Mouse (Mus musculus): Measurements from ENCODE around the gene Tmem191c.
A peak's percentile ranks its signal among the peaks of the same experiment; 100 is the strongest.
"Not testable (repeated sequence)": the region's sequence is repeated elsewhere in the genome, so short reads cannot be mapped to it uniquely, and the experiment has no call there.

Gene Tmem191c

DNA sequence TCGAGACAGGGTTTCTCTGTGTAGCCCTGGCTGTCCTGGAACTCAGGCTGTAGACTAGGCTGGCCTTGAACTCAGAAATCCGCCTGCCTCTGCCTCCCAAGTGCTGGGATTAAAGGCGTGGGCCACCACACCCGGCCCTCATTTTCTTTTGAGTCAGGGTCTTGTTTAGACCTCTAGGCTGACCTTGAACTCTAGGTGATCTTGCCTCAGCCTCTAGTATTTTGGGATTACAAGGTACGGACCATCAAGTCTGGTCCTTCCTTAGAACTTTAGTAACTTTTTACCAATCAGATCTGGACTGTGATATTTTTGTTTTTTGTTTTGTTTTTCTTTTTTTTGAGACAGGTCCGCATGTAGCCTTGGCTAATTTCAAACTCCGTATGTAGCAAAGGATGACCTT is at the start of gene Tmem191c:
Gene Tmem191c (plus strand): TSS at position 357 of the 400 bp plus-strand sequence.
- no peak for DNase-seq (ENCODE audit: low read depth, low spot score)

DNA sequence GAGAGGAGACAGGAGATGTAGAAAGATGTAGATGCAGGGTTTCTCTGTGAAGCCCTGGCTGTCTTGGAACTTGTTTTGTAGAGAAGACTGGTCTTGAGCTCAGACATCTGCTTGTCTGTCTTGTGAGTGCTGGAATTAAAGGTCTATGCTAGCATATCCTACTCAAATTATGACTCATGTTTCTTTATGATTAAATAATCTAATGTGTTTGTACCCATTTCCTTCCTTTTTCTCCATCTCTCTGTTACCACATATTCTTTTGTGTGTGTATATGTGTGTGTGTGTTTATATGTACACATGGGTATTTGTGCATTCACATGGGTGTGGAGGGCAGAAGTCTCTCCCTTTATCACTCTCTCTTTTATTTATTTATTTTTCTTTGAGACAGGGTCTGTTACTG is 49.4 kb upstream of the Tmem191c start:
- DNase-seq (ENCODE audit: low read depth, low spot score): no peak

GRCm38 (mm10) chr16:17231523-17231922 is 44.4 kb upstream of the Tmem191c start:
- not testable (repeated sequence) for DNase-seq (ENCODE audit: low read depth, low spot score)

DNA sequence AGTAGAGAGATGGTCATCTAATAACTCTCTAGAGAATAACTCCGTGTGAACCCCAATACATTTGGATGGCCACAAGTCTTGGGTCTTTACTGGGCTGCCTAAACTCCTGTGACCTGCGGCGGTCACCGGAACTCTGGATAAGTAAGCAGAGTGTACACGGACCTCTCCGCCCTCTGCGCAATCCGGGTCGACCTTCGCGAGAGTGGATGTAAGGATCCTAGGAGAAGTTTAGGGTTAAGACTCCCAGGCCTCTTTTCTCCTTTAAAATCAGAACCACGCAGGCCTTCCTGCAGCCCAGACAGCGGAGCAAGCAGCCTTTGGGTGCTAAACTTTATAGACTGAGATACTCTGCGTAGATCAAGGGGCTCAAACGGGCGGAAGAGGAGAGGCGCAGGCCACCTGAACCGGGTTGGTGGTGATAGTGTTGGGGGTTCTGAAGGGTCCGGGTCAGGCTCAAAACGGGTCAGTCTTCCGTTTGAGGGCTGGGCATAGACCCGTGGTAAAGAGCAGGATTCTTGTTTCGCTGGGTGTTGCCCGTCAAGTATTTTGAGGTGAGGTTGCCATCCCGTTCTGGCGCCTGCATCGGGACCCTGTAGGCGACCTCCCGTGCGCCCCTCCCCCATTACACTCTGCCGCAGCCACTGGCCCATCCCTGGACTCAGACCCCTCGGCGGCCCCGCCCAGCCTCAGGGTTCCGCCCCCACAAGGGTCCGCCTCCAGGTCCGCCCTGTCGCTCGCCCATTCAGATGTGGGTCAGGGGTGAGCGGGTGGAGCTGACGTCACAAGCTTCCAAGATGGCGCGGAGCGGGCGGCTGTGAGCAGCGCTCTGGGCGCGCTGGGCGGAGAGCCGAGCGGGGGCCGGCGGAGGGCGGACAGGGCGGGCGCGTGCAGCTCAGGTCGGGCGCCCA is 42.8 kb upstream of the Tmem191c start, which contains the start of gene Hic2:
Gene Hic2 (plus strand): TSS at position 779 of the 908 bp plus-strand sequence.
- DNase-seq (ENCODE audit: low read depth, low spot score): peak; percentile 93

DNA sequence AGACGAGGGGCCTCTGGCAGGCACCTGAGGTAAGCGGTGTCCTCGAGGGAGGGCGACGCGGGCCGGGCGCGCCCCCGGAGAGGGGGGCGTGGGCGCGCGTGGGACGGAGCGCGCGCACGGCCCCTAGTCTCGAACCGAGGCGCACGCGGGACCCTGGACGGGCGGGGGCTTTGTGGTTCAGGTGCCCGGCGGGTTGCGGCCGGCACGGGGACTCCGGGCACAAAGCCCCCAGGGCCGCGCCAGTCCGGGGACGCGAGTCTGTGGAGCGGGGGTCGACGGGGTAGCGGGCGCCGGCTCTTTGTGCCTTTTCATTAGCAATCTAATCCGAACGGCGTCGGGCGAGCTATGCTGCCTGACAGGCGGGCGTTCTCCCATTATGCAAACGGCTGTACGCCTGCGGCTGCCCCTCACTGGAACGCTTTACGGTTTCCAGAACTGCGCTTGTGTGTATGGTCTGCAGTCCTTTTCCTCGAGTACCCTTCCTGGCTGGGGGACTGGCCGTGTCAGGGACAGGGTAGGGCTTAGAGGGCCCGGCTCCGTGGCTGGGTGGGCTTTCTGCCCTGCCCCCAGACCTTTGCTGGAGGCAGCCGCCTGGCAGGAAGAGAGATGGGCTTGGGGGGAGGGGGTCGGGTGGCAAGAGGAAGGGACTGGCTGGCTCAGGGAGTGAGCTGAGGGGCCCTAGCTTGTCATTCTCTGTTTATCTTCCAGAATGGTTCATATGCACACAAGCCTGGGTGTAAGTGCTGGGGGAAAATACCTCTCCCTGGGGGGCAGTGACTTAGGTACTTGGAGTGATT is 42.0 kb upstream of the Tmem191c start:
- DNase-seq (ENCODE audit: low read depth, low spot score): peak; percentile 49

- DNase-seq (ENCODE audit: low read depth, low spot score): peak; percentile 34
Measured at GRCm38 (mm10) chr16:17234499-17234895, 41.4 kb upstream of the Tmem191c start.

GRCm38 (mm10) chr16:17234916-17235665 is 40.8 kb upstream of the Tmem191c start:
- DNase-seq (ENCODE audit: low read depth, low spot score): no peak

DNA sequence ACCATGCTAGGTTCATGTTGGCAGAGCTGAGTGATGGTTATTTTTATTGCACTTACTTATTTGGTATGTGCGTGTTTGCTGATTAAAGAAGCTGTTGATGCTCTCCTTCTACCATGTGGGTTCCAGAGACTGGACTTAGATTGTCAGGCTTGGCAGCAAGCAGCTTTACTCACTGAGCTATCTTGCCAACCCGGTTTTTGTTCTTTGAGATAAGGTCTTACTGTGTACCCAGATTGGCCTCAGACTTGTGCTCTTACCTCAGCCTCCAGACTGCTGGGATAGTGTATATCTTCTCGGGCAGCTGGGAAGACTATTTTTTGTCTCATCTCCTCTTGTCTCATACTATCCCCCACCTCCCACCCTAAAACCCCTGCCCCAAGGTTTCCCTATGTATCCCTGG is 38.2 kb upstream of the Tmem191c start:
- DNase-seq (ENCODE audit: low read depth, low spot score): no peak

GRCm38 (mm10) chr16:17239409-17239808 is 36.5 kb upstream of the Tmem191c start:
- no peak for DNase-seq (ENCODE audit: low read depth, low spot score)

- no peak for DNase-seq (ENCODE audit: low read depth, low spot score)
Measured at GRCm38 (mm10) chr16:17243731-17244130, 32.1 kb upstream of the Tmem191c start.

DNA sequence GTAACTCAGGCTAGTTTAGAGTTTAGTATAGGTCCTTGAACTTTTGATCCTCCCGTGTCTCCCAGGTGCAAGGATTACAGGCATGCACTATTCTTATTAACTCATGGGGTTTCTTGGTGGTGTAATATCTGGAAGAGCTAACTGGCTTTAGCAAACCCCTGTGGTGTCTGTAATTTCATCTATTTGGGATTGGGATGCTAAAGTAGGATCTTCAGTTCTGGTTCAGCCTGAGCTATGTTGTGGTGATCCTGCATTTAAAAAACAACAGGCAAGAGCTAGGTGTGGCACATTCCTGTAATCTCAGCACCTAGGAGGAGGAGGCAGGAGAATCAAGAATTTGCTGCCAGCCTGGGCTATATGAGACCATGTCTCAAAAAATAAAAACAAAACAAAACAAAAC is 30.9 kb upstream of the Tmem191c start:
- no peak for DNase-seq (ENCODE audit: low read depth, low spot score)

GRCm38 (mm10) chr16:17247727-17248126 is 28.1 kb upstream of the Tmem191c start:
- DNase-seq (ENCODE audit: low read depth, low spot score): no peak

DNA sequence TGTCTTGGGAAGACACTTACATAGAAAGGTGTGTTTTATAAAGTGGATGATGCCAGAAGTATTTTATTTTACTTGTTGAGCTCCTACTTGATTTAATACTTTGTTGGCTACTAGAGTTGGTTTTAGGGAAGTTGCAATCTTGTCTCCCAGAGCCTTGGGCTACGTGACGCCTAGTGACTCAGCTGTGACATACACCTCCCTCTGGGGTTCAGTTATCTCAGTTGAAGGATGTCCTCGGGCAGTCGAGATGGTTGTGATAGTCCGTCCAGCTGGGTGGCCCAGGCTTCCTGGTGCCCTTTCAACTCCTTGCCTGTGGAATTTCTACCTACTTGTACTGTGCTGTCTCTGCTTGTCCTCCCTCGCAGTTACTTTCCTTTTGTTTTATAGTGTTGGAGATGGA is 26.7 kb upstream of the Tmem191c start:
- no peak for DNase-seq (ENCODE audit: low read depth, low spot score)

DNA sequence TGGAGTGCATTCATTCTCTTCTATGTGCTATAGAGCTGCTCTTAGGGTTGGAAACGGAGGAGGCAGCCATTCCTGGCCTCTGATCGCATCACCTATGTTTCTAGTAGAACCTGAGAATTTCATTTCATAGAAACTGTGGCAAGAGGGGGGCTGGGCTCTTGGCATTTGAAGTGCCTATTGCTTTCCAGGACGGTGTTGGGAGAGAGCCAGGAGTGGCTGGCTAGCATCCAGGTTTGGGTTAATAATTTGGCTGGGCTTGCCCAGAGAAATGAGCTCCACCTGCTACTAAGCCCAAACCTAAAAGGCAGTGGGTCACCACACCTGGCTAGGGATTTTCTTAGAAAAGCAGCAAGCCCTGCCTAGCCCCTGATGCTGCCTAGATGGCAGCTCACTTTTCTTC is 24.3 kb upstream of the Tmem191c start:
- no peak for DNase-seq (ENCODE audit: low read depth, low spot score)

GRCm38 (mm10) chr16:17252086-17252726 is 23.7 kb upstream of the Tmem191c start:
- no peak for DNase-seq (ENCODE audit: low read depth, low spot score)

GRCm38 (mm10) chr16:17252841-17253240 is 23.0 kb upstream of the Tmem191c start:
- DNase-seq (ENCODE audit: low read depth, low spot score): no peak

DNA sequence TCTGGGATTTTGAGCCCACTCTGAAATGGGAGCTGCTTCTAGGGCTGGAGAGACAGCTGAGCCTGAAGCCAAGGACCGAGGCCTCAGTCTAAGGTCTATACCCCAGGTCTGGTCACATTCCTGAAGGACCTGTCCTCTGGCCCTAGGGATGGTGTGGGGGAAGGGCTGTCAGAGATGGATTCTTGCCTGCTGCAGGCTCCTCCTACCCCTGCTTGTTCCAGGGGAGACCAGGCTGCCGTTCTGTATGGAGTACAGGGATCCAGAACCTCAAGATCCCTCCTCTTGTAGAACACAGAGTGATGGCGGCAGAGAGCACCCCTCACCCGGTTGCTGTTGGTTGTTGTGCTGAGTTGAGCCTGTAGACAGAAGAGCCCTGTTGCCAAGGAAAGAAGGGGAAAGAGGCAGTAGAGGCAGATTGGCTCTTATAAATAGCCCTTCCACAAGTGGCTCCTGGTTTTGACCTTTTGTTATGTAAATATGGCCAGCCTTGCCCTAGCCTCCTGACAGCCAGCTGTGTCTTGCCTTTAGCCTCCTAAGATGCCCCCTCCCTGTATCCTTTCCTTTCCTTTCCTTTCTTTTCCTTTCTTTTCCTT is 21.8 kb upstream of the Tmem191c start:
- DNase-seq (ENCODE audit: low read depth, low spot score): no peak

DNA sequence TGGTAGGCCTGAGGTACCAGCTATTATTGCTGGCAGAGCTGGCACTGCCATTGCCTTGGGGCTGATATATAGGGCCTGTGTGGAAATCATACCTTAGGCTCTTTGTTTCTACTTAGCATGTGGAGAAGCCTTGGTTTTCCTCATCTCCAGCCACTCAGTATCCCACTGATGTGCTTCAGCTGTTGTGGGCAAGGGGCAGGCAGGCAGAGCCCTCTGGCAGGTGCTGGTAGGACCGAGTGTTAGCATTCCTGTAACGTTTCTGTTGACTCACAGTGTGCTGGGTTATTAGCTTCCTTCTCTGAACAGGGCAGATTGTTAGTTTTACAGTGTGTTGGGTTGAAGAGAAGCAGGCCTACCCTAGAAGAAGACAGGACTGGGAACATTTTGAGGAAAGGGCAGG is 20.6 kb upstream of the Tmem191c start:
- DNase-seq (ENCODE audit: low read depth, low spot score): no peak

DNA sequence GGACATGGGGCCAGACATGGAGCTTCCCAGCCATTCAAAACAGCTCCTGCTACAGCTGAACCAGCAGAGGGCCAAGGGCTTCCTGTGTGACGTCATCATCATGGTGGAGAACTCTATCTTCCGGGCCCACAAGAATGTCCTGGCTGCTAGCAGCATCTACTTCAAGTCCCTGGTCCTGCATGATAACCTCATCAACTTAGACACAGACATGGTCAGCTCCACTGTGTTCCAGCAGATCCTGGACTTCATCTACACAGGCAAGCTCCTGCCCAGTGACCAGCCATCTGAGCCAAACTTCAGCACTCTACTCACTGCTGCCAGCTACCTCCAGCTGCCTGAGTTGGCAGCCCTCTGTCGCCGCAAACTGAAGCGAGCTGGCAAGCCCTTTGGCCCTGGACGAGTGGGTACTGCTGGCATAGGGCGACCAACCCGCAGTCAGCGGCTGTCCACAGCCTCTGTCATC is 18.5 kb upstream of the Tmem191c start:
- DNase-seq (ENCODE audit: low read depth, low spot score): peak; percentile 22

- no peak for DNase-seq (ENCODE audit: low read depth, low spot score)
Measured at GRCm38 (mm10) chr16:17258917-17259316, 17.0 kb upstream of the Tmem191c start.

- DNase-seq (ENCODE audit: low read depth, low spot score): no peak
Measured at GRCm38 (mm10) chr16:17261341-17261740, 14.5 kb upstream of the Tmem191c start.

Data from CD4-positive, CD25-positive, alpha-beta regulatory T cell, adult 2 months (primary cell).